Mouse (Mus musculus): ENCODE data around the gene Pard3b. TPM values are rescaled to one million over a fixed set of nuclear protein-coding genes. Genes with fewer than 3 reads are reported as not detected.

Pard3b gene
- polyA plus RNA-seq, 1 experiment = 0.71 TPM

- no peak for TF ChIP-seq CTCF (IDR thresholded peaks at IDR 0.05; ENCODE audit: borderline replicate concordance, control insufficient read depth, extremely low read depth, insufficient read depth, low read length, poor library complexity)
- no peak overlapping the region for H3K27ac ChIP-seq (ENCODE audit: control insufficient read depth, insufficient read depth, low read length)
- 72% methylated on average over 4 of the region's 4 CpGs for WGBS
These were observed 509.5 kb downstream of the Pard3b start for GRCm38 (mm10) chr1:62148134-62148533.

GRCm38 (mm10) chr1:62148786-62149185, 510.2 kb downstream of the Pard3b start:
- no peak for DNase-seq

More at GRCm38 (mm10) chr1:62148134-62148533, 509.5 kb downstream of the Pard3b start:
- no peak overlapping the region for H3K4me3 ChIP-seq (ENCODE audit: control insufficient read depth, insufficient read depth, low read length)
- H3K27me3 ChIP-seq (ENCODE audit: control insufficient read depth, insufficient read depth, low read length) = no peaks in the 10 kb centered on the region
- no peaks in the 10 kb centered on the region for H3K36me3 ChIP-seq (ENCODE audit: control insufficient read depth, insufficient read depth, low read length)
- no peaks in the 10 kb centered on the region for H3K4me1 ChIP-seq (replicated peaks; ENCODE audit: control insufficient read depth, insufficient read depth, low read length)
- no peak for DNase-seq

GRCm38 (mm10) chr1:62155970-62156369, 517.3 kb downstream of the Pard3b start:
- H3K4me3 ChIP-seq (ENCODE audit: control insufficient read depth, insufficient read depth, low read length) = no peak overlapping the region
- H3K27me3 ChIP-seq (ENCODE audit: control insufficient read depth, insufficient read depth, low read length) = no peaks in the 10 kb centered on the region
- no peaks in the 10 kb centered on the region for H3K4me1 ChIP-seq (replicated peaks; ENCODE audit: control insufficient read depth, insufficient read depth, low read length)
- DNase-seq = no peak
- no peak for TF ChIP-seq CTCF (IDR thresholded peaks at IDR 0.05; ENCODE audit: borderline replicate concordance, control insufficient read depth, extremely low read depth, insufficient read depth, low read length, poor library complexity)
- H3K36me3 ChIP-seq (ENCODE audit: control insufficient read depth, insufficient read depth, low read length) = no peaks in the 10 kb centered on the region
- no peak overlapping the region for H3K27ac ChIP-seq (ENCODE audit: control insufficient read depth, insufficient read depth, low read length)
- WGBS = 94% methylated on average over 1 of the region's 1 CpGs

More at GRCm38 (mm10) chr1:62148786-62149185, 510.2 kb downstream of the Pard3b start:
- no peaks in the 10 kb centered on the region for H3K36me3 ChIP-seq (ENCODE audit: control insufficient read depth, insufficient read depth, low read length)
- H3K27me3 ChIP-seq (ENCODE audit: control insufficient read depth, insufficient read depth, low read length) = no peaks in the 10 kb centered on the region
- 6% methylated on average over 6 of the region's 6 CpGs for WGBS
- H3K4me3 ChIP-seq (ENCODE audit: control insufficient read depth, insufficient read depth, low read length) = no peak overlapping the region
- H3K27ac ChIP-seq (ENCODE audit: control insufficient read depth, insufficient read depth, low read length) = no peak overlapping the region
- TF ChIP-seq POLR2A (IDR thresholded peaks at IDR 0.05; ENCODE audit: control insufficient read depth, extremely low read depth, insufficient read depth, low read length, poor library complexity) = no peak
- no peak for TF ChIP-seq CTCF (IDR thresholded peaks at IDR 0.05; ENCODE audit: borderline replicate concordance, control insufficient read depth, extremely low read depth, insufficient read depth, low read length, poor library complexity)
- no peaks in the 10 kb centered on the region for H3K4me1 ChIP-seq (replicated peaks; ENCODE audit: control insufficient read depth, insufficient read depth, low read length)

GRCm38 (mm10) chr1:62159592-62159991, 521.0 kb downstream of the Pard3b start:
- no peak for DNase-seq
- H3K27me3 ChIP-seq (ENCODE audit: control insufficient read depth, insufficient read depth, low read length) = no peaks in the 10 kb centered on the region
- TF ChIP-seq POLR2A (IDR thresholded peaks at IDR 0.05; ENCODE audit: control insufficient read depth, extremely low read depth, insufficient read depth, low read length, poor library complexity) = no peak
- no peak for TF ChIP-seq CTCF (IDR thresholded peaks at IDR 0.05; ENCODE audit: borderline replicate concordance, control insufficient read depth, extremely low read depth, insufficient read depth, low read length, poor library complexity)
- no peaks in the 10 kb centered on the region for H3K4me1 ChIP-seq (replicated peaks; ENCODE audit: control insufficient read depth, insufficient read depth, low read length)
- H3K36me3 ChIP-seq (ENCODE audit: control insufficient read depth, insufficient read depth, low read length) = no peaks in the 10 kb centered on the region
- 95% methylated on average over 2 of the region's 2 CpGs for WGBS
- no peak overlapping the region for H3K27ac ChIP-seq (ENCODE audit: control insufficient read depth, insufficient read depth, low read length)
- H3K4me3 ChIP-seq (ENCODE audit: control insufficient read depth, insufficient read depth, low read length) = no peak overlapping the region

GRCm38 (mm10) chr1:62175013-62175640, 536.5 kb downstream of the Pard3b start:
- TF ChIP-seq POLR2A (IDR thresholded peaks at IDR 0.05; ENCODE audit: control insufficient read depth, extremely low read depth, insufficient read depth, low read length, poor library complexity) (no peak), CTCF (IDR thresholded peaks at IDR 0.05; ENCODE audit: borderline replicate concordance, control insufficient read depth, extremely low read depth, insufficient read depth, low read length, poor library complexity) (no peak)
- Histone ChIP-seq H3K27ac (ENCODE audit: control insufficient read depth, insufficient read depth, low read length) (no peak overlapping the region), H3K4me3 (ENCODE audit: control insufficient read depth, insufficient read depth, low read length) (no peak overlapping the region), H3K27me3 (ENCODE audit: control insufficient read depth, insufficient read depth, low read length) (no peaks in the 10 kb centered on the region), H3K36me3 (ENCODE audit: control insufficient read depth, insufficient read depth, low read length) (no peaks in the 10 kb centered on the region), H3K4me1 (replicated peaks; ENCODE audit: control insufficient read depth, insufficient read depth, low read length) (no peaks in the 10 kb centered on the region)
- 81% methylated on average over 1 of the region's 1 CpGs for WGBS
- DNase-seq = no peak

- Histone ChIP-seq H3K4me3 (ENCODE audit: control insufficient read depth, insufficient read depth, low read length) (no peak overlapping the region), H3K27me3 (ENCODE audit: control insufficient read depth, insufficient read depth, low read length) (no peaks in the 10 kb centered on the region), H3K36me3 (ENCODE audit: control insufficient read depth, insufficient read depth, low read length) (no peaks in the 10 kb centered on the region), H3K4me1 (replicated peaks; ENCODE audit: control insufficient read depth, insufficient read depth, low read length) (no peaks in the 10 kb centered on the region), H3K27ac (ENCODE audit: control insufficient read depth, insufficient read depth, low read length) (no peak overlapping the region)
- TF ChIP-seq POLR2A (IDR thresholded peaks at IDR 0.05; ENCODE audit: control insufficient read depth, extremely low read depth, insufficient read depth, low read length, poor library complexity) (no peak), CTCF (IDR thresholded peaks at IDR 0.05; ENCODE audit: borderline replicate concordance, control insufficient read depth, extremely low read depth, insufficient read depth, low read length, poor library complexity) (no peak)
- 83% methylated on average over 5 of the region's 5 CpGs for WGBS
- no peak for DNase-seq
These were observed 543.0 kb downstream of the Pard3b start for GRCm38 (mm10) chr1:62181638-62182037.

DNA sequence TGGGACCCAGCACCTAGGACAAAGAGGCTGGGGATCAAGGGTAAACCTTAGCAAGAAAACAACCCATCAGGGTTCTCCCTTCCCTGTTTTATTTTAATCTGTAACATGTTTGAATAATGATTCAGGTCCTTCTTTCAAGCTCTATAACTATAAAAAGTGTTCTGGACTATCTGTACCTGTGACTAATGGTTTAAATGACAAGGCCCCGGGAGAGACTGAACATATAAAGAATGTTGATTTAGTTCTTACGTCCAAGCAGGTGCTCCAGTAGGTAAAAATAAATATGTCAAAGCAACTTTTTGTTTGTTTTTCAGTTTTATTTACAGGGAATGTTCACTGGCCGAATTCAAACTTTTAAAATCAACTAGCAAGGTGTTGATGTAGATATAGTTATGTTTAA, 544.0 kb downstream of the Pard3b start:
- H3K36me3 ChIP-seq (ENCODE audit: control insufficient read depth, insufficient read depth, low read length) = no peaks in the 10 kb centered on the region
- 90% methylated on average over 3 of the region's 3 CpGs for WGBS
- TF ChIP-seq CTCF (IDR thresholded peaks at IDR 0.05; ENCODE audit: borderline replicate concordance, control insufficient read depth, extremely low read depth, insufficient read depth, low read length, poor library complexity) (no peak), POLR2A (IDR thresholded peaks at IDR 0.05; ENCODE audit: control insufficient read depth, extremely low read depth, insufficient read depth, low read length, poor library complexity) (no peak)
- H3K27ac ChIP-seq (ENCODE audit: control insufficient read depth, insufficient read depth, low read length) = no peak overlapping the region
- H3K4me3 ChIP-seq (ENCODE audit: control insufficient read depth, insufficient read depth, low read length) = no peak overlapping the region
- no peak for DNase-seq
- H3K27me3 ChIP-seq (ENCODE audit: control insufficient read depth, insufficient read depth, low read length) = no peaks in the 10 kb centered on the region
- H3K4me1 ChIP-seq (replicated peaks; ENCODE audit: control insufficient read depth, insufficient read depth, low read length) = no peaks in the 10 kb centered on the region

Measured in thymus, adult 2 months (tissue).